ENCODE assay signal across 12 mouse cellular contexts in genomic region chr11:89076370-89076821, GRCm38 (mm10). TPM values are rescaled to one million over a fixed set of nuclear protein-coding genes. Genes with fewer than 3 reads are reported as not detected.
DNase-seq lines count a peak whose midpoint lies in the region; ATAC-seq and TF ChIP-seq lines count a peak whose summit lies in the region.
"Had no signal": no experiment of that assay in that cellular context is flagged by ENCODE, and none has a peak within 500 bp of the region (broad histone marks: within the 10 kb centered on the region; RNA-seq: fewer than 3 reads in every experiment).

No protein-coding gene starts in this region.

- DNase-seq in heart, adult 18-20 months = peak; percentile 19 to 47
- no peak for DNase-seq in heart, adult 8-10 months (ENCODE audit: low spot score)
- DNase-seq in lung, embryonic 14.5 days = peak; percentile 22
- no peak for DNase-seq in lung, adult 18-20 months
- peak; percentile 87 for DNase-seq in CH12.LX (ENCODE audit: extremely low read depth)
- DNase-seq in kidney, postnatal 0 days (ENCODE audit: low spot score) = peak; percentile 65
- DNase-seq in embryo, embryonic 9.5 days (ENCODE audit: extremely low spot score) = no peak
- no peak for DNase-seq in limb, embryonic 10.5 days (ENCODE audit: low spot score)

- H3K79me2 ChIP-seq in CH12.LX (replicated peaks; ENCODE audit: control insufficient read depth, extremely low read depth, insufficient read depth, poor library complexity, severe bottlenecking) = no peaks in the 10 kb centered on the region

- no peaks in the 10 kb centered on the region for H3K4me1 ChIP-seq in lung, embryonic 14.5 days (ENCODE audit: insufficient read depth)
- H3K4me1 ChIP-seq in CH12.LX (ENCODE audit: control insufficient read depth in 1 of 2, insufficient read depth in 2 of 2) = peaks cover 23 to 61% of the 10 kb centered on the region in 2 experiments
- H3K4me1 ChIP-seq in kidney, postnatal 0 days (replicated peaks; ENCODE audit: insufficient read depth, low read length) = no peaks in the 10 kb centered on the region
- peaks cover 11% of the 10 kb centered on the region for H3K4me1 ChIP-seq in limb, embryonic 10.5 days
- H3K4me1 ChIP-seq: intestine, embryonic 15.5 days had no signal

- H3K4me3 ChIP-seq in lung, embryonic 14.5 days (ENCODE audit: low read depth, low read length) = no peak overlapping the region
- peak overlapping the region; percentile 33 to 40 (median 40) for H3K4me3 ChIP-seq in CH12.LX (replicated peaks in 1 of 3; ENCODE audit: low read depth in 2 of 3, low read length in 2 of 3, poor library complexity in 1 of 3)
- H3K4me3 ChIP-seq in kidney, postnatal 0 days (replicated peaks; ENCODE audit: low read depth, low read length) = no peak overlapping the region
- no peak overlapping the region for H3K4me3 ChIP-seq in limb, embryonic 10.5 days
- H3K4me3 ChIP-seq: intestine, embryonic 15.5 days; megakaryocyte, embryonic 14.5 days had no signal

- peak; percentile 47; the same call in 1 of the 2 replicates for TF ChIP-seq EP300 in CH12.LX (IDR thresholded peaks at IDR 0.05; ENCODE audit: low read length)

- H3K27ac ChIP-seq in lung, embryonic 14.5 days (ENCODE audit: low read depth) = no peak overlapping the region
- 0 out of 2 replicates have a peak overlapping the region, but pooled peaks have one; percentile 18 for H3K27ac ChIP-seq in CH12.LX (ENCODE audit: insufficient read depth, low read depth)
- H3K27ac ChIP-seq in kidney, postnatal 0 days = no peak overlapping the region
- H3K27ac ChIP-seq in limb, embryonic 10.5 days = no peak overlapping the region
- H3K27ac ChIP-seq: intestine, embryonic 15.5 days had no signal

- H3K4me2 ChIP-seq in lung, embryonic 14.5 days = no peak overlapping the region
- H3K4me2 ChIP-seq in CH12.LX (ENCODE audit: insufficient read depth, low read depth, poor library complexity, severe bottlenecking) = peak overlapping the region; percentile 87
- no peak overlapping the region for H3K4me2 ChIP-seq in kidney, postnatal 0 days (ENCODE audit: low read length)
- H3K4me2 ChIP-seq: intestine, embryonic 15.5 days had no signal

- peak; percentile 60 for TF ChIP-seq POLR2A in CH12.LX (IDR thresholded peaks at IDR 0.05; ENCODE audit: low read depth, low read length)

- in situ Hi-C loops in CH12.LX (cut with MboI; ENCODE audit: low pct_ligation_motif_present, low pct_unique_long_range_greater_than_20kb, low sequenced_read_pairs) = no loop called here

- TF ChIP-seq RAD21 in CH12.LX (IDR thresholded peaks at IDR 0.05; ENCODE audit: low read depth, low read length) = peak; percentile 32

- peak; percentile 7; the same call in 1 of the 2 replicates for TF ChIP-seq CTCF in lung, embryonic 14.5 days (IDR thresholded peaks at IDR 0.05; ENCODE audit: low read depth)
- TF ChIP-seq CTCF in CH12.LX (conservative IDR thresholded peaks at IDR 0.05 in 1 of 2, IDR thresholded peaks at IDR 0.05 in 1 of 2; ENCODE audit: low read depth in 2 of 2, low read length in 2 of 2) = peak in 1 of 2 experiments; percentile 67; a peak in 2 of 4 replicates
- peak; percentile 9; the same call in 1 of the 2 replicates for TF ChIP-seq CTCF in kidney, postnatal 0 days (IDR thresholded peaks at IDR 0.05; ENCODE audit: low read depth)

- H3K9ac ChIP-seq in lung, embryonic 14.5 days = no peak overlapping the region
- H3K9ac ChIP-seq in CH12.LX (ENCODE audit: insufficient read depth, low read depth) = peak overlapping the region; percentile 54
- H3K9ac ChIP-seq in kidney, postnatal 0 days (ENCODE audit: low read depth, low read length) = no peak overlapping the region
- H3K9ac ChIP-seq: intestine, embryonic 15.5 days had no signal

- dilution Hi-C loops in CH12.LX (cut with MboI; ENCODE audit: extremely low pct_ligation_motif_present, extremely low pct_unique_long_range_greater_than_20kb, low sequenced_read_pairs) = no loop called here

- ATAC-seq in lung, embryonic 14.5 days (ENCODE audit: insufficient read depth) = no peak
- ATAC-seq in kidney, postnatal 0 days (replicated peaks; ENCODE audit: low FRiP score, low read depth) = no peak
- ATAC-seq: intestine, embryonic 15.5 days had no signal

- no peaks in the 10 kb centered on the region for H3K27me3 ChIP-seq in lung, embryonic 14.5 days (ENCODE audit: insufficient read depth, low read length)
- no peaks in the 10 kb centered on the region for H3K27me3 ChIP-seq in CH12.LX (replicated peaks)
- H3K27me3 ChIP-seq in kidney, postnatal 0 days (ENCODE audit: insufficient read depth, low read length) = no peaks in the 10 kb centered on the region
- peaks cover 5% of the 10 kb centered on the region; the same call in 1 of the 2 replicates for H3K27me3 ChIP-seq in limb, embryonic 10.5 days (ENCODE audit: low read depth, poor library complexity, severe bottlenecking)
- H3K27me3 ChIP-seq: intestine, embryonic 15.5 days had no signal

- no peaks in the 10 kb centered on the region for H3K9me3 ChIP-seq in lung, embryonic 14.5 days (ENCODE audit: low read depth, low read length)
- peaks cover 8% of the 10 kb centered on the region for H3K9me3 ChIP-seq in CH12.LX (replicated peaks; ENCODE audit: low read length)
- H3K9me3 ChIP-seq in kidney, postnatal 0 days (replicated peaks; ENCODE audit: low read length) = no peaks in the 10 kb centered on the region
- H3K9me3 ChIP-seq in limb, embryonic 10.5 days (replicated peaks) = no peaks in the 10 kb centered on the region
- H3K9me3 ChIP-seq: intestine, embryonic 15.5 days; megakaryocyte, embryonic 14.5 days had no signal

- H3K36me3 ChIP-seq in lung, embryonic 14.5 days (ENCODE audit: insufficient read depth) = no peaks in the 10 kb centered on the region
- no peaks in the 10 kb centered on the region for H3K36me3 ChIP-seq in CH12.LX (replicated peaks in 1 of 2; ENCODE audit: control insufficient read depth in 1 of 2, insufficient read depth in 1 of 2, low read length in 1 of 2)
- H3K36me3 ChIP-seq in kidney, postnatal 0 days (ENCODE audit: insufficient read depth, low read length) = no peaks in the 10 kb centered on the region
- H3K36me3 ChIP-seq in limb, embryonic 10.5 days = no peaks in the 10 kb centered on the region
- H3K36me3 ChIP-seq: intestine, embryonic 15.5 days had no signal

- WGBS in lung, embryonic 14.5 days = 53% methylated on average over 4 of the region's 4 CpGs
- whole genome bisulfite sequencing in kidney, postnatal 0 days = 54% methylated on average over 4 of the region's 4 CpGs
- WGBS in limb, embryonic 10.5 days = 86% methylated on average over 4 of the region's 4 CpGs

TF ChIP-seq in CH12.LX, 34 proteins besides CTCF, POLR2A, EP300 and RAD21 (continues in another document):
- TF ChIP-seq NELFE (IDR thresholded peaks at IDR 0.05; ENCODE audit: low read depth, low read length) (no peak), CHD2 (IDR thresholded peaks at IDR 0.05; ENCODE audit: low read length) (peak; percentile 92), USF1 (IDR thresholded peaks at IDR 0.05; ENCODE audit: low read depth, low read length) (no peak), E2F4 (IDR thresholded peaks at IDR 0.05; ENCODE audit: insufficient replicate concordance, low read depth, low read length) (no peak), RCOR1 (conservative IDR thresholded peaks at IDR 0.05; ENCODE audit: low read depth, low read length) (no peak), MYC (IDR thresholded peaks at IDR 0.05; ENCODE audit: low read depth, low read length) (no peak), POLR2AphosphoS2 (IDR thresholded peaks at IDR 0.05; ENCODE audit: low read depth, low read length) (no peak), ZNF384 (IDR thresholded peaks at IDR 0.05; ENCODE audit: low read depth, low read length) (no peak), ELF1 (IDR thresholded peaks at IDR 0.05; ENCODE audit: low read depth, low read length) (peak; percentile 82), BHLHE40 (IDR thresholded peaks at IDR 0.05; ENCODE audit: low read depth, low read length) (peak; percentile 42; the same call in 1 of the 2 replicates), JUN (IDR thresholded peaks at IDR 0.05; ENCODE audit: insufficient read depth, low read depth, low read length) (0 out of 2 replicates have a peak, but pooled peaks have one; percentile 39), TCF12 (IDR thresholded peaks at IDR 0.05; ENCODE audit: low read depth, low read length) (peak; percentile 19; the same call in 1 of the 2 replicates), TBP (conservative IDR thresholded peaks at IDR 0.05; ENCODE audit: low read depth, low read length) (0 out of 2 replicates have a peak, but pooled peaks have one; percentile 43), KAT2A (IDR thresholded peaks at IDR 0.05; ENCODE audit: insufficient replicate concordance, low read length) (no peak), USF2 (conservative IDR thresholded peaks at IDR 0.05; ENCODE audit: low read depth, low read length) (no peak), PAX5 (IDR thresholded peaks at IDR 0.05; ENCODE audit: low read length) (no peak), CHD1 (IDR thresholded peaks at IDR 0.05; ENCODE audit: low read depth, low read length) (no peak), JUND (conservative IDR thresholded peaks at IDR 0.05; ENCODE audit: low read depth, low read length) (no peak), SMC3 (IDR thresholded peaks at IDR 0.05; ENCODE audit: low read depth, low read length) (0 out of 2 replicates have a peak, but pooled peaks have one; percentile 16), NRF1 (IDR thresholded peaks at IDR 0.05; ENCODE audit: low read depth, low read length) (no peak), HCFC1 (IDR thresholded peaks at IDR 0.05; ENCODE audit: low read depth, low read length) (peak; percentile 62)

RNA-seq across cellular contexts. Expression of gene Gm525, which starts 2.8 kb away (rescaled TPM):
- not detected for total RNA-seq in heart, adult 18-20 months (2021)
- total RNA-seq in heart, adult 8-10 months (2022) = under 1 TPM in 1 of 4 experiments, not detected in 3; 0.60 TPM
- polyA plus RNA-seq in lung, embryonic 14.5 days (2014; fragmentation: Nextera tagmentation; extraction: Ambion mirVana) = 0.38 TPM in 1 of 2 replicates, not detected in the other
- 0.34 and 0.46 TPM in 2 replicates for total RNA-seq in CH12.LX (2012; rRNA removed)
- total RNA-seq in CH12.LX (2014; rRNA removed) = not detected in 2 replicates
- 0.83 TPM in 1 of 2 replicates, not detected in the other for polyA plus RNA-seq in CH12.LX (2012; ENCODE audit: insufficient read length, low read depth)
- polyA plus RNA-seq in kidney, postnatal 0 days (2015; fragmentation: Nextera tagmentation; extraction: Ambion mirVana) = 0.45 TPM in 1 of 2 replicates, not detected in the other
- not detected in 2 replicates for polyA plus RNA-seq in limb, embryonic 10.5 days (2016; fragmentation: Nextera tagmentation; extraction: Ambion mirVana)
- polyA plus RNA-seq: limb, embryonic 11.5 days; neural tube, embryonic 11.5 days had no signal

RNA-seq across cellular contexts. Expression of gene Dgke, which starts 9.7 kb away (rescaled TPM):
- total RNA-seq in heart, adult 18-20 months (2021) = 1 to 10 TPM; 8.6 to 10.0 TPM
- 10 to 100 TPM in 2 of 4 experiments, 1 to 10 TPM in 2; 7.6 to 14.8 (median 11.0) TPM for total RNA-seq in heart, adult 8-10 months (2022)
- 5.5 and 5.8 TPM in 2 replicates for polyA plus RNA-seq in lung, embryonic 14.5 days (2014; fragmentation: Nextera tagmentation; extraction: Ambion mirVana)
- total RNA-seq in CH12.LX (2012; rRNA removed) (4.8 and 5.8 TPM in 2 replicates), CH12.LX (2014; rRNA removed) (13.4 and 14.3 TPM in 2 replicates)
- polyA plus RNA-seq in CH12.LX (2012; ENCODE audit: insufficient read length, low read depth) = 15.0 and 17.0 TPM in 2 replicates
- polyA plus RNA-seq in kidney, postnatal 0 days (2015; fragmentation: Nextera tagmentation; extraction: Ambion mirVana) = 2.6 and 3.3 TPM in 2 replicates
- polyA plus RNA-seq in limb, embryonic 10.5 days (2016; fragmentation: Nextera tagmentation; extraction: Ambion mirVana) = 3.7 and 5.6 TPM in 2 replicates

Comparison
In these comparisons a context has a peak if more than half of its experiments do, and no peak if none do; other contexts are left out.
1. DNase-seq: peak in heart, adult 18-20 months (2 of 2), lung, embryonic 14.5 days (single experiment), CH12.LX (single experiment) and kidney, postnatal 0 days (single experiment); none in heart, adult 8-10 months (single experiment), lung, adult 18-20 months (0 of 2), embryo, embryonic 9.5 days (single experiment) and limb, embryonic 10.5 days (single experiment).
2. H3K4me3 ChIP-seq: peak in CH12.LX (3 of 3); none in lung, embryonic 14.5 days (single experiment), kidney, postnatal 0 days (single experiment) and limb, embryonic 10.5 days (single experiment).